Comparison of ENCODE assay signal across 8 mouse cellular contexts in the genomic region with DNA sequence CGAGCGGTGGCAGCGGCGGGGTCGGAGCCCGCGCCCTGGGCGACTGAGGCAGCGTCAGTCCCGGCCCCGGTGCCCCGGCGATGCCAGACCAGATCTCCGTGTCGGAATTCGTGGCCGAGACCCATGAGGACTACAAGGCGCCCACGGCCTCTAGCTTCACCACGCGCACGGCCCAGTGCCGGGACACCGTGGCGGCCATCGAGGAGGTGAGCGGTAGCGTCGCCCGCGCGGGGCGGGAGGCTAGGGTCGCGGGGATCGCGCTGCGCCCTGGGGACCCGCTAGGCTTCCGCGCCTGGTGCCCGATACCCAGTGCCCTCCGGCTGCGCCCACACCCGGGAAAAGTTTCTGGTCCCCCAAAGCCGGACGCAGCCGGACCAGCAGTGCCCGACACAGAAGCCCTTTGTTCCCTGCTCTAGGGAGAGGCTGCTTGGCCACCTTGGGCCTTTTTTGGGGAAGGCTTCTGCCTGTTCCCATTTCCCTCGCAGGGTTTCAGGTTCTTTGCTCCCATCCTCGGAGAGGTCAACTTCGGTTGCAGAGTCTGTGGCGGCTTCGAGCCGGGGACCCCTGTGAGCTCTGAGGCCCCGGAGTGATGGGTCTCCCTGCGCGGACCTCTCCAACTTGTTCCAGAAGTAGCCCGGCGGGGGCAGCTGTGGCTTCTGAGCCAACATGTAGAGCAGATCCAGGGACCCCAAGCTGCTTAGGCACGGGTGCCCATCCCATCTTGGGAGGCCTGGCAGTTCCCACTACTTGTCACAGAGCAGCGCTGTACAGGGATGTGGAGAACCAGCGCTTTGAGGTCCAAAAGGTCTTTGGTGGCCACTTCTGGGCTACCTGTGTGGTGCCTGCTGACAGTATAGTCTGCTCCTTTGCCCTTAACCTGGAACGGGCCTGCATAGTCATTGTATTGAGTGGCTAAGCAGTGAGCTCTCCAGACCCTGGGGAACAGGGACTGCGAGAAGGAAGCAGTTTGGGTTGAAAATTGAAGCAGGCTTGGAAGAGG.
DNase-seq lines count a peak whose midpoint lies in the region; ATAC-seq lines count a peak whose summit lies in the region.
"Not testable (repeated sequence)": the region's sequence is repeated elsewhere in the genome, so short reads cannot be mapped to it uniquely, and the experiment has no call there.

No protein-coding gene starts in this region.

- H3K9me3 ChIP-seq in embryonic facial prominence, embryonic 15.5 days (replicated peaks): peaks cover 11% of the 10 kb centered on the region
- not testable (repeated sequence) for H3K9me3 ChIP-seq in heart, embryonic 13.5 days

- peak overlapping the region; percentile 79 for H3K9ac ChIP-seq in embryonic facial prominence, embryonic 15.5 days
- peak overlapping the region; percentile 95 for H3K9ac ChIP-seq in heart, embryonic 13.5 days

- H3K36me3 ChIP-seq in embryonic facial prominence, embryonic 15.5 days; heart, embryonic 13.5 days: not testable (repeated sequence)

- 0 out of 2 replicates have a peak, but pooled peaks have one; percentile 9 for ATAC-seq in embryonic facial prominence, embryonic 15.5 days (ENCODE audit: insufficient number of reproducible peaks, low FRiP score, low TSS enrichment, low read depth)
- not testable (repeated sequence) for ATAC-seq in heart, embryonic 13.5 days (ENCODE audit: extremely low read depth, insufficient number of reproducible peaks, low FRiP score, low TSS enrichment)

- peak overlapping the region; percentile 92 for H3K4me3 ChIP-seq in embryonic facial prominence, embryonic 15.5 days (replicated peaks)
- H3K4me3 ChIP-seq in heart, embryonic 13.5 days: peak overlapping the region; percentile 91

- H3K27me3 ChIP-seq in embryonic facial prominence, embryonic 15.5 days; heart, embryonic 13.5 days (replicated peaks): not testable (repeated sequence)

- peak overlapping the region; percentile 89 for H3K27ac ChIP-seq in embryonic facial prominence, embryonic 15.5 days (replicated peaks)
- H3K27ac ChIP-seq in heart, embryonic 13.5 days (replicated peaks): peak overlapping the region; percentile 90

- not testable (repeated sequence) for H3K4me1 ChIP-seq in embryonic facial prominence, embryonic 15.5 days; heart, embryonic 13.5 days

- DNase-seq in adrenal gland, postnatal 14 days: peak; percentile 9
- DNase-seq in kidney, adult 18-20 months: peak; percentile 17
- DNase-seq in left cerebral cortex, postnatal 36 days (ENCODE audit: low spot score in 2 of 2): peak; percentile 10 to 18
- peak; percentile 1 for DNase-seq in lung, postnatal 36 days
- peak; percentile 5 for DNase-seq in ovary, postnatal 14 days (ENCODE audit: low spot score)
- DNase-seq in thymus, postnatal 25 days: peak; percentile 8

- WGBS in embryonic facial prominence, embryonic 15.5 days: 2% methylated on average over 65 of the region's 65 CpGs
- WGBS in heart, embryonic 13.5 days: 1% methylated on average over 65 of the region's 65 CpGs

- intact Hi-C loops in left cerebral cortex, postnatal 36 days (cut with DNase I): not testable (repeated sequence)

- H3K4me2 ChIP-seq in embryonic facial prominence, embryonic 15.5 days (replicated peaks): peak overlapping the region; percentile 58
- peak overlapping the region; percentile 71 for H3K4me2 ChIP-seq in heart, embryonic 13.5 days
